Mouse (Mus musculus) spleen, adult 12 weeks (tissue): ENCODE data around the gene Selenoh.

Experiments
- DNase-seq: peaks from one replicate; pipeline ENCODE4 v3.0.0; 2022; ENCODE audit warnings: low spot score

Selenoh gene

GRCm38 (mm10) chr2:84670569-84670933 lies at the start of gene Selenoh:
TSS of gene Selenoh (minus strand) at chr2:84670770.
- DNase-seq = peak; percentile 69

GRCm38 (mm10) chr2:84717357-84717756 lies 46.8 kb upstream of the Selenoh start:
- DNase-seq = no peak

- DNase-seq = no peak
These were observed 46.1 kb upstream of the Selenoh start for GRCm38 (mm10) chr2:84716423-84717355.

- peak; percentile 68 for DNase-seq
These were observed 45.2 kb upstream of the Selenoh start for GRCm38 (mm10) chr2:84715562-84716361.

- peak; percentile 99 for DNase-seq
These were observed 44.4 kb upstream of the Selenoh start, which contains the start of gene Zdhhc5 for GRCm38 (mm10) chr2:84714811-84715561. TSS of gene Zdhhc5 (minus strand) at chr2:84715180.

GRCm38 (mm10) chr2:84714422-84714810 lies 43.8 kb upstream of the Selenoh start:
- no peak for DNase-seq

GRCm38 (mm10) chr2:84711898-84712297 lies 41.3 kb upstream of the Selenoh start:
- DNase-seq = no peak

GRCm38 (mm10) chr2:84707523-84707922 lies 37.0 kb upstream of the Selenoh start:
- no peak for DNase-seq

GRCm38 (mm10) chr2:84705295-84705694 lies 34.7 kb upstream of the Selenoh start:
- DNase-seq = no peak

- no peak for DNase-seq
These were observed 33.8 kb upstream of the Selenoh start for GRCm38 (mm10) chr2:84704329-84704728.

- DNase-seq = no peak
These were observed 32.9 kb upstream of the Selenoh start for GRCm38 (mm10) chr2:84703497-84703896.

GRCm38 (mm10) chr2:84695007-84695695 lies 24.6 kb upstream of the Selenoh start:
- DNase-seq = no peak

GRCm38 (mm10) chr2:84690050-84690449 lies 19.5 kb upstream of the Selenoh start:
- no peak for DNase-seq

- DNase-seq = no peak
These were observed 17.7 kb upstream of the Selenoh start for GRCm38 (mm10) chr2:84688080-84688844.

- peak; percentile 37 for DNase-seq
These were observed 12.1 kb upstream of the Selenoh start for GRCm38 (mm10) chr2:84682605-84683183.

- DNase-seq = no peak
These were observed 8.4 kb upstream of the Selenoh start, which contains the start of gene Tmx2 for GRCm38 (mm10) chr2:84679016-84679415. TSS of gene Tmx2 (minus strand) at chr2:84679140.

- peak; percentile 83 for DNase-seq
These were observed 7.7 kb upstream of the Selenoh start, which contains the start of the genes Gm28635 and Med19 for GRCm38 (mm10) chr2:84677968-84678880. TSS of gene Gm28635 (minus strand) at chr2:84678041. TSS of gene Med19 (plus strand) at chr2:84678402.

- no peak for DNase-seq
These were observed 6.8 kb upstream of the Selenoh start for GRCm38 (mm10) chr2:84677270-84677967.
